Mouse (Mus musculus): ENCODE results near the gene Llgl2.

- TF ChIP-seq CTCF (IDR thresholded peaks at IDR 0.05; ENCODE audit: low read depth) (no peak), EP300 (IDR thresholded peaks at IDR 0.05; ENCODE audit: low read depth) (no peak)
These were observed 60.5 kb downstream of the Llgl2 start for GRCm38 (mm10) chr11:115884361-115884760.
